Mouse (Mus musculus) midbrain, postnatal 0 days (tissue): Measurements from ENCODE around the gene Rhobtb1. TPM values are rescaled to one million over a fixed set of nuclear protein-coding genes. Genes with fewer than 3 reads are reported as not detected.

Source experiments
- ATAC-seq: fragments of 200-750 bp; cut with Nextera tagmentation; 2 replicates; pipeline ENCODE4 v1.8.0; 2017; ENCODE audit warnings: moderate number of reproducible peaks, mild to moderate bottlenecking, moderate TSS enrichment, moderate library complexity; ENCODE audit not compliant: low FRiP score
- DNase-seq: peaks from one replicate; pipeline ENCODE4 v3.0.0-alpha.2; 2015; ENCODE audit warnings: low spot score
- H3K27ac ChIP-seq: fragments of 300-500 bp; sonication (generic); 2 replicates; pipeline ENCODE4 v1.5.1; 2014; ENCODE audit warnings: low read depth, mild to moderate bottlenecking, low read length, mixed read lengths
- H3K27me3 ChIP-seq: fragments of 300-500 bp; sonication (generic); 2 replicates; pipeline ENCODE4 v1.6.1; 2014; ENCODE audit warnings: low read length, control low read depth, mixed read lengths; ENCODE audit not compliant: insufficient read depth
- H3K36me3 ChIP-seq: fragments of 300-500 bp; sonication (generic); 2 replicates; pipeline ENCODE4 v1.6.1; 2014; ENCODE audit warnings: low read length, control low read depth, mixed read lengths; ENCODE audit not compliant: insufficient read depth
- H3K4me1 ChIP-seq: fragments of 300-500 bp; sonication (generic); 2 replicates; pipeline ENCODE4 v1.6.1; 2014; ENCODE audit warnings: mild to moderate bottlenecking, control low read depth, antibody characterized with exemption, low read length, mixed read lengths; ENCODE audit not compliant: insufficient read depth
- H3K4me2 ChIP-seq: fragments of 300-500 bp; sonication (generic); 2 replicates; pipeline ENCODE4 v1.6.1; 2014; ENCODE audit warnings: low read depth, mild to moderate bottlenecking, low read length, mixed read lengths; ENCODE audit not compliant: poor library complexity, severe bottlenecking
- H3K4me3 ChIP-seq: fragments of 300-500 bp; sonication (generic); 2 replicates; pipeline ENCODE4 v1.5.1; 2014; ENCODE audit warnings: low read depth, mild to moderate bottlenecking, low read length, moderate library complexity
- H3K9ac ChIP-seq: fragments of 300-500 bp; sonication (generic); replicated peaks from 2 replicates; pipeline ENCODE4 v1.6.1; 2014; ENCODE audit warnings: mild to moderate bottlenecking, low read length, moderate library complexity, mixed read lengths; ENCODE audit not compliant: poor library complexity, severe bottlenecking
- H3K9me3 ChIP-seq: fragments of 300-500 bp; sonication (generic); 2 replicates; pipeline ENCODE4 v1.6.1; 2016; ENCODE audit warnings: low read length, control low read depth
- CTCF ChIP-seq: IDR thresholded peaks from 2 replicates; pipeline ENCODE4 v1.5.1; 2016; ENCODE audit warnings: antibody characterized with exemption, mild to moderate bottlenecking
- WGBS: fragments of 180-500 bp; shearing (Covaris S2); extraction: QIAGEN DNeasy Blood & Tissue Kit; methylation state at CpG from one replicate; pipeline ENCODE4 v1.1.7; 2014; 5-methylcytosine and 5-hydroxymethylcytosine counted together
- polyA plus RNA-seq: library from polyadenylated mRNA; unstranded; fragments of >200 nt; fragmentation: Nextera tagmentation; extraction: Ambion mirVana; gene quantifications from 2 replicates; pipeline ENCODE4 v1.2.1, GENCODE M21; 2015
- total RNA-seq: library from RNA; depleted of rRNA; stranded (reverse); fragments of >200 nt; gene quantifications from 2 replicates; pipeline ENCODE4 v1.2.3, GENCODE M21; 2014

Rhobtb1 gene
- total and polyA plus RNA-seq, 2 experiments from 2014 or later, result 9.2 to 15.3 TPM

DNA sequence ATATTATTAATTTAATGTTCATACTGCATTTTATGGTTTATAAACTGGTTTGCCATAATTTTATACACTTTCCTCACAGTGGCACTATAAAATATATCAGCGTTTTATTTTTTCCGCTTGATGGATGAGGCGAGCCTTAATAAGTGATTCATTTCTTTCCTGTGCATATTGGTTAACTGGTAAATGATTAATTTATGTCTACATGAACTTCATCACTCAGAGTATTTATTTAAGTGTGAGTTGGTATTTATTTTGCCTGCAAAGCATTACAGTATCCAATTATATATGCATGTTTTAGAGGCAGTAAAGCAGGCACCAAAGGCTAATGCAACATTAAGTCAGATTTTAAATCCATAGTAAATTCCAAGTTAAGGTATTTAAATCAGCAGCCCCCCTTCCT lies 14.6 kb downstream of the Rhobtb1 start:
- Histone ChIP-seq H3K36me3 (no peaks in the 10 kb centered on the region), H3K9ac (no peak overlapping the region), H3K4me2 (no peak overlapping the region), H3K27me3 (no peaks in the 10 kb centered on the region), H3K9me3 (no peaks in the 10 kb centered on the region), H3K27ac (no peak overlapping the region), H3K4me3 (no peak overlapping the region), H3K4me1 (no peaks in the 10 kb centered on the region)
- WGBS, result 78% methylated on average over 3 of the region's 3 CpGs
- no peak for TF ChIP-seq CTCF
- DNase-seq (no peak), ATAC-seq (no peak)

DNA sequence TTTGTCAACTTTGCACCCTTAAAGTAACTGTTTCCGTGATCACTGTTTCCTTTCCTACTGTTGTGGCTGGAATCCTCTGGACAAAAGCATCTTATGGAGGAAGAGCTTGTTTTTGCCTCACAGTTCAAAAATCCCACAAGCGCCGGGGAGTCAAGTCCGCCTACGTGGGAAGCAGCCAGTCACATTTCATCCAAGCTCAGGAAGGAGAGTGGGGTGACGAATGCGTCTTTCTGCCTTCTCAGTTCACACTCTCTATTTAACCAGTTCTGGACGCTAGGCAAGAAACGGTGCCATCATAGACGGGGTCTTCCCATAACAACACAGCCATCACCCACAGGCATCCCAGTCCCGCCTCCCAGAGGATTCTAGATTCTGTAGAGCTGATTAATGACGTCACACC lies 15.3 kb downstream of the Rhobtb1 start:
- no peak overlapping the region for H3K9ac ChIP-seq
- no peak overlapping the region for H3K27ac ChIP-seq
- H3K9me3 ChIP-seq, result no peaks in the 10 kb centered on the region
- no peak for TF ChIP-seq CTCF
- no peaks in the 10 kb centered on the region for H3K4me1 ChIP-seq
- no peak overlapping the region for H3K4me2 ChIP-seq
- no peak for DNase-seq
- 88% methylated on average over 12 of the region's 12 CpGs for WGBS
- no peaks in the 10 kb centered on the region for H3K36me3 ChIP-seq
- H3K27me3 ChIP-seq, result no peaks in the 10 kb centered on the region
- ATAC-seq, result no peak
- H3K4me3 ChIP-seq, result no peak overlapping the region

DNA sequence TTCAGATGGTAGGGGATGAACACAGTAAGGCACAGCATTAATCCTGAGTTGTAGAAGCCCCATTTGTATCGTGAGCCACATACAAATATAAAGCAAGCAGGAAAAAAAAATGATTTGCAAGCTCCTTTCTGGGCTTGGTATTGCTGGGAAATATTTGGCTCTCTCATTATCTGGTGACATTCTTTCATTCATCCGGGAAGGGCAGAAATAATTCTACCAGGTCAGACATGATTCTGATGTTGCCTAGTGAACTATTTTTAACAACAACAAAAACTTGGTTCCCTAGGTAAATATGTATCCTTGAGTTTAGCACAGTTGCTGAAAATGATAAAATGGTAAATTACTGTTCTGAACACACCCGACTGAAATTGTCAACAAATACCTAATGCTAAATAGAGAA lies 21.2 kb downstream of the Rhobtb1 start:
- no peak overlapping the region for H3K9ac ChIP-seq
- H3K9me3 ChIP-seq, result no peaks in the 10 kb centered on the region
- H3K27ac ChIP-seq, result no peak overlapping the region
- no peaks in the 10 kb centered on the region for H3K36me3 ChIP-seq
- 69% methylated on average over 3 of the region's 3 CpGs for WGBS
- no peak overlapping the region for H3K4me3 ChIP-seq
- H3K27me3 ChIP-seq, result no peaks in the 10 kb centered on the region
- no peak for DNase-seq
- no peak overlapping the region for H3K4me2 ChIP-seq
- no peak for TF ChIP-seq CTCF
- no peaks in the 10 kb centered on the region for H3K4me1 ChIP-seq
- no peak for ATAC-seq

GRCm38 (mm10) chr10:69176116-69176515 lies 24.9 kb downstream of the Rhobtb1 start:
- Histone ChIP-seq H3K9ac (no peak overlapping the region), H3K4me2 (no peak overlapping the region), H3K27me3 (no peaks in the 10 kb centered on the region), H3K27ac (no peak overlapping the region), H3K4me3 (no peak overlapping the region), H3K36me3 (no peaks in the 10 kb centered on the region), H3K9me3 (no peaks in the 10 kb centered on the region), H3K4me1 (no peaks in the 10 kb centered on the region)
- no peak for TF ChIP-seq CTCF
- ATAC-seq, result no peak
- DNase-seq, result no peak
- 75% methylated on average over 3 of the region's 3 CpGs for WGBS

- ATAC-seq, result no peak
Measured at GRCm38 (mm10) chr10:69179341-69179740, 28.1 kb downstream of the Rhobtb1 start.

GRCm38 (mm10) chr10:69180997-69181396 lies 29.8 kb downstream of the Rhobtb1 start:
- H3K4me2 ChIP-seq, result no peak overlapping the region
- ATAC-seq, result no peak

More at GRCm38 (mm10) chr10:69179341-69179740, 28.1 kb downstream of the Rhobtb1 start:
- DNase-seq, result no peak
- no peak for TF ChIP-seq CTCF
- H3K27ac ChIP-seq, result no peak overlapping the region
- no peak overlapping the region for H3K4me3 ChIP-seq
- no peaks in the 10 kb centered on the region for H3K4me1 ChIP-seq
- no peak overlapping the region for H3K4me2 ChIP-seq
- 98% methylated on average over 1 of the region's 1 CpGs for WGBS
- no peaks in the 10 kb centered on the region for H3K9me3 ChIP-seq
- H3K27me3 ChIP-seq, result no peaks in the 10 kb centered on the region
- no peaks in the 10 kb centered on the region for H3K36me3 ChIP-seq
- no peak overlapping the region for H3K9ac ChIP-seq

More at GRCm38 (mm10) chr10:69180997-69181396, 29.8 kb downstream of the Rhobtb1 start:
- Histone ChIP-seq H3K4me3 (no peak overlapping the region), H3K36me3 (no peaks in the 10 kb centered on the region), H3K9me3 (no peaks in the 10 kb centered on the region), H3K27me3 (no peaks in the 10 kb centered on the region), H3K4me1 (no peaks in the 10 kb centered on the region), H3K27ac (no peak overlapping the region), H3K9ac (no peak overlapping the region)
- no peak for DNase-seq
- TF ChIP-seq CTCF, result no peak
- WGBS, result 73% methylated on average over 3 of the region's 3 CpGs
